Mouse (Mus musculus) myocyte (in vitro differentiated cells): ENCODE measurements around the gene Gmpr2. TPM values are rescaled to one million over a fixed set of nuclear protein-coding genes. Genes with fewer than 3 reads are reported as not detected.

ENCODE experiments used
- H3K27me3 ChIP-seq: one replicate; pipeline ENCODE4 v1.6.1; 2011; ENCODE audit not compliant: control insufficient read depth, insufficient read depth, insufficient read length
- H3K36me3 ChIP-seq: one replicate; pipeline ENCODE4 v1.6.1; 2011; ENCODE audit not compliant: control insufficient read depth, insufficient read depth
- H3K4me2 ChIP-seq: one replicate; pipeline ENCODE4 v1.6.1; 2011; ENCODE audit warnings: low read depth, control low read depth
- H3K4me3 ChIP-seq: one replicate; pipeline ENCODE4 v1.5.1; 2011; ENCODE audit warnings: mild to moderate bottlenecking, control low read depth, moderate library complexity
- H3K79me2 ChIP-seq: one replicate; pipeline ENCODE4 v1.6.1; 2011; ENCODE audit not compliant: control insufficient read depth, insufficient read depth
- H3ac ChIP-seq: one replicate; pipeline ENCODE4 v1.6.1; 2011; ENCODE audit not compliant: control insufficient read depth, insufficient read length
- CEBPB ChIP-seq: IDR thresholded peaks from 2 replicates; pipeline ENCODE4 v1.6.1; 2011; ENCODE audit warnings: mild to moderate bottlenecking, moderate library complexity; ENCODE audit not compliant: poor library complexity, insufficient read depth, severe bottlenecking
- E2F4 ChIP-seq: IDR thresholded peaks from one replicate; pipeline ENCODE4 v1.6.1; 2011; ENCODE audit warnings: mild to moderate bottlenecking, control low read depth, moderate library complexity; ENCODE audit not compliant: insufficient read depth
- MAX ChIP-seq: IDR thresholded peaks from one replicate; pipeline ENCODE4 v1.6.1; 2011; ENCODE audit warnings: low read depth, mild to moderate bottlenecking, control low read depth
- MYOD1 ChIP-seq, 3 experiments: IDR thresholded peaks; one replicate each; pipeline ENCODE4 v1.6.1; 2011; ENCODE audit warnings: control low read depth in 2 of 3, low read depth in 2 of 3, mild to moderate bottlenecking in 2 of 3, moderate library complexity in 1 of 3; ENCODE audit not compliant: insufficient read length in 2 of 3, control insufficient read depth in 1 of 3
- MYOG ChIP-seq, 3 experiments: IDR thresholded peaks; one replicate each; pipeline ENCODE4 v1.6.1; 2011; ENCODE audit warnings: control low read depth in 2 of 3, low read depth in 2 of 3, mild to moderate bottlenecking in 2 of 3; ENCODE audit not compliant: insufficient read length in 2 of 3, control insufficient read depth in 1 of 3, insufficient read depth in 1 of 3
- POLR2A ChIP-seq: IDR thresholded peaks from one replicate; pipeline ENCODE4 v1.6.1; 2011; ENCODE audit warnings: low read depth, mild to moderate bottlenecking, control low read depth, moderate library complexity; ENCODE audit not compliant: insufficient read length
- POLR2AphosphoS2 ChIP-seq: IDR thresholded peaks from one replicate; pipeline ENCODE4 v1.6.1; 2011; ENCODE audit warnings: low read depth, control low read depth; ENCODE audit not compliant: insufficient read length
- REST ChIP-seq: IDR thresholded peaks from one replicate; pipeline ENCODE4 v1.6.1; 2011; ENCODE audit warnings: mild to moderate bottlenecking, control low read depth, moderate library complexity; ENCODE audit not compliant: insufficient read depth, insufficient read length
- SRF ChIP-seq: IDR thresholded peaks from one replicate; pipeline ENCODE4 v1.6.1; 2011; ENCODE audit warnings: low read depth; ENCODE audit not compliant: control insufficient read depth, insufficient read length
- TCF12 ChIP-seq: IDR thresholded peaks from one replicate; pipeline ENCODE4 v1.6.1; 2011; ENCODE audit warnings: mild to moderate bottlenecking, control low read depth; ENCODE audit not compliant: poor library complexity, insufficient read depth, severe bottlenecking
- TCF3 ChIP-seq: IDR thresholded peaks from one replicate; pipeline ENCODE4 v1.6.1; 2011; ENCODE audit warnings: low read depth, control low read depth; ENCODE audit not compliant: insufficient read length
- USF1 ChIP-seq: IDR thresholded peaks from one replicate; pipeline ENCODE4 v1.6.1; 2011; ENCODE audit warnings: low read depth, mild to moderate bottlenecking, control low read depth, moderate library complexity
- polyA plus RNA-seq: library from polyadenylated mRNA; unstranded; fragments of >200 nt; fragmentation: generic; extraction: Trizol; gene quantifications from one replicate; pipeline ENCODE4 v1.2.1, GENCODE M21; 2012; ENCODE audit warnings: missing spikeins

Gmpr2 gene
- polyA plus RNA-seq, 1 experiment: 11.9 TPM

GRCm38 (mm10) chr14:55659960-55660573 lies 11.7 kb upstream of the Gmpr2 start, which contains the start of gene Mdp1:
TSS of gene Mdp1 (minus strand) at chr14:55660508.
- no peaks in the 10 kb centered on the region for H3K27me3 ChIP-seq

DNA sequence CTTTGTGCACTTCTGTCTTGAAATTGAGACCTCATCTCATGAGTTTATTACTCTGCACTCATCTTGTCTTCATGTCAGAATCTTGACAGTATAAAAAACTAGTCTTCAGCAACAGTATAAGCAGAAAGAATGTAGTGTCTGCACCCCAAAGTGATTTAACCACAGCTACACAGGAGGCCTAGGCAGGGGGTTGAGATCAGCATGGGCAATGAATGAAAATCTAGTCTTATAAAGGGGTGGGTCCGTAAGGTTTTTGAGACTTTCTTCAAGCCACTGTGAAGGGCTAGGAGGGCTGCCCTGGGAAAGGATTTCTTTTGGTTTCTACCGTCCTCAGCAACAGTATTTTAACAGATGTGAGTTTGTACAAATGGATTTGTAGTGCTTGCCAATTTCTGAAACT lies 11.1 kb upstream of the Gmpr2 start:
- H3ac ChIP-seq: no peak overlapping the region
- no peaks in the 10 kb centered on the region for H3K79me2 ChIP-seq
- no peaks in the 10 kb centered on the region for H3K27me3 ChIP-seq
- H3K4me3 ChIP-seq: peak overlapping the region; percentile 66
- peak overlapping the region; percentile 64 for H3K4me2 ChIP-seq
- peaks cover 13% of the 10 kb centered on the region for H3K36me3 ChIP-seq
- TF ChIP-seq SRF (no peak), POLR2A (no peak), CEBPB (no peak), POLR2AphosphoS2 (no peak), MAX (no peak), REST (no peak), E2F4 (no peak), USF1 (no peak), TCF3 (no peak)

More at GRCm38 (mm10) chr14:55659960-55660573, 11.7 kb upstream of the Gmpr2 start, which contains the start of gene Mdp1:
- Histone ChIP-seq H3K36me3 (peaks cover 13% of the 10 kb centered on the region), H3K4me3 (peak within 1 kb of the TSS; percentile 66), H3K4me2 (peak within 1 kb of the TSS; percentile 72), H3ac (peak within 1 kb of the TSS; percentile 51), H3K79me2 (no peaks in the 10 kb centered on the region)
- no peak for TF ChIP-seq E2F4
- no peak for TF ChIP-seq USF1
- no peak for TF ChIP-seq TCF3
- TF ChIP-seq MAX: no peak
- no peak for TF ChIP-seq TCF12
- TF ChIP-seq POLR2A: peak; percentile 53
- peak in 1 of 3 experiments; percentile 10 for TF ChIP-seq MYOG (IDR thresholded peaks at IDR 0.05; ENCODE audit: control insufficient read depth in 1 of 3, insufficient read depth in 1 of 3, insufficient read length in 2 of 3, low read depth in 2 of 3)
- TF ChIP-seq MYOD1 (IDR thresholded peaks at IDR 0.05; ENCODE audit: control insufficient read depth in 1 of 3, insufficient read length in 2 of 3, low read depth in 2 of 3): no peak
- TF ChIP-seq SRF: no peak
- TF ChIP-seq CEBPB: no peak
- peak; percentile 15 for TF ChIP-seq POLR2AphosphoS2

DNA sequence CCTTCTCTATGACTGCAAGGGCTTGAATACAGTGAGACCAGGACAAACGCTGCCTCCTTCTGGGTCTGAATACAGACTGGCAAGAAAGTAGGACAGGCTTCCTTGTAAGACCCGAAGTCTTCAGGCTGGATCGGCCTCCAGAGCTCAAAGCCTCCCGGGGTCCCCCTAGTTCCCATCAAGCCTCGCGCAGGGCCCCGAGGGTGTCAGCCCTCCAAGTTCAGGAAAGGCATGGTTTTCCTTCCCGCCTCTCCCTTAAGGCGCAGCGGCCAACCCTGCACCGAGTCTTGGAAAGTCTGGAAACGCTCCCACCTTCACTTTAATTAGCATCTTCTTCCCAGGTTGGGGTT lies 282 bp upstream of the Gmpr2 start:
- Histone ChIP-seq H3K4me2 (peak overlapping the region; percentile 80), H3K36me3 (peaks cover 10% of the 10 kb centered on the region), H3ac (peak overlapping the region; percentile 87), H3K79me2 (peaks cover 60% of the 10 kb centered on the region), H3K27me3 (no peaks in the 10 kb centered on the region), H3K4me3 (peak overlapping the region; percentile 82)
- TF ChIP-seq REST: no peak
- no peak for TF ChIP-seq MYOD1 (IDR thresholded peaks at IDR 0.05; ENCODE audit: control insufficient read depth in 1 of 3, insufficient read length in 2 of 3, low read depth in 2 of 3)
- no peak for TF ChIP-seq E2F4
- no peak for TF ChIP-seq POLR2A
- no peak for TF ChIP-seq CEBPB
- no peak for TF ChIP-seq TCF12
- no peak for TF ChIP-seq USF1
- no peak for TF ChIP-seq MAX
- TF ChIP-seq MYOG (IDR thresholded peaks at IDR 0.05; ENCODE audit: control insufficient read depth in 1 of 3, insufficient read depth in 1 of 3, insufficient read length in 2 of 3, low read depth in 2 of 3): no peak
- TF ChIP-seq TCF3: no peak
- no peak for TF ChIP-seq POLR2AphosphoS2
- no peak for TF ChIP-seq SRF

DNA sequence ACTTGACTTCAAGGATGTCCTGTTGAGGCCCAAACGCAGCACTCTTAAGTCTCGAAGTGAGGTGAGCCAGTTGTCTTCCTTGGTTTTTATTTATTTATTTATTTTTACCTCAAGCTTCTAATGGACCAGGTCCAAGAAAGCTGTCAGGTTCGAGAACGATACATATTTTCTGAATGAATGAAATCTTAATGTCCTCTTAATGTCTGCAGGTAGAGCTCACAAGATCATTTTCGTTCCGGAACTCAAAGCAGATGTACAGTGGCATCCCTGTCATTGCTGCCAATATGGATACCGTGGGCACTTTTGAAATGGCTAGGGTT lies 960 bp downstream of the Gmpr2 start:
- H3K27me3 ChIP-seq: no peaks in the 10 kb centered on the region
- peak overlapping the region; percentile 87 for H3ac ChIP-seq
- H3K36me3 ChIP-seq: peaks cover 18% of the 10 kb centered on the region
- peak overlapping the region; percentile 90 for H3K4me2 ChIP-seq
- peaks cover 51% of the 10 kb centered on the region for H3K79me2 ChIP-seq
- H3K4me3 ChIP-seq: peak overlapping the region; percentile 82
- no peak for TF ChIP-seq TCF12
- TF ChIP-seq MYOD1 (IDR thresholded peaks at IDR 0.05; ENCODE audit: control insufficient read depth in 1 of 3, insufficient read length in 2 of 3, low read depth in 2 of 3): no peak
- TF ChIP-seq MYOG (IDR thresholded peaks at IDR 0.05; ENCODE audit: control insufficient read depth in 1 of 3, insufficient read depth in 1 of 3, insufficient read length in 2 of 3, low read depth in 2 of 3): no peak
- no peak for TF ChIP-seq POLR2A
- TF ChIP-seq REST: no peak
- TF ChIP-seq USF1: no peak
- TF ChIP-seq CEBPB: no peak
- TF ChIP-seq MAX: no peak
- TF ChIP-seq POLR2AphosphoS2: no peak
- TF ChIP-seq SRF: no peak
- no peak for TF ChIP-seq TCF3
- TF ChIP-seq E2F4: no peak

GRCm38 (mm10) chr14:55677615-55678014 lies 5.9 kb downstream of the Gmpr2 start:
- Histone ChIP-seq H3K36me3 (peaks cover 40% of the 10 kb centered on the region), H3K27me3 (no peaks in the 10 kb centered on the region), H3K4me3 (no peak overlapping the region), H3K79me2 (peaks cover 11% of the 10 kb centered on the region), H3K4me2 (no peak overlapping the region), H3ac (no peak overlapping the region)
- no peak for TF ChIP-seq USF1
- TF ChIP-seq TCF3: no peak
- TF ChIP-seq MYOD1 (IDR thresholded peaks at IDR 0.05; ENCODE audit: control insufficient read depth in 1 of 3, insufficient read length in 2 of 3, low read depth in 2 of 3): no peak
- TF ChIP-seq POLR2A: no peak
